Mouse (Mus musculus): Measurements from ENCODE around the gene Gpr137c. TPM values are rescaled to one million over a fixed set of nuclear protein-coding genes. Genes with fewer than 3 reads are reported as not detected.

Gpr137c gene
- polyA plus RNA-seq (2014; fragmentation: Illumina TruSeq; extraction: RNeasy Lipid Tissue Mini Kit (QIAGEN cat#74804); ENCODE audit: low read depth, low replicate concordance): 1.7 TPM

DNA sequence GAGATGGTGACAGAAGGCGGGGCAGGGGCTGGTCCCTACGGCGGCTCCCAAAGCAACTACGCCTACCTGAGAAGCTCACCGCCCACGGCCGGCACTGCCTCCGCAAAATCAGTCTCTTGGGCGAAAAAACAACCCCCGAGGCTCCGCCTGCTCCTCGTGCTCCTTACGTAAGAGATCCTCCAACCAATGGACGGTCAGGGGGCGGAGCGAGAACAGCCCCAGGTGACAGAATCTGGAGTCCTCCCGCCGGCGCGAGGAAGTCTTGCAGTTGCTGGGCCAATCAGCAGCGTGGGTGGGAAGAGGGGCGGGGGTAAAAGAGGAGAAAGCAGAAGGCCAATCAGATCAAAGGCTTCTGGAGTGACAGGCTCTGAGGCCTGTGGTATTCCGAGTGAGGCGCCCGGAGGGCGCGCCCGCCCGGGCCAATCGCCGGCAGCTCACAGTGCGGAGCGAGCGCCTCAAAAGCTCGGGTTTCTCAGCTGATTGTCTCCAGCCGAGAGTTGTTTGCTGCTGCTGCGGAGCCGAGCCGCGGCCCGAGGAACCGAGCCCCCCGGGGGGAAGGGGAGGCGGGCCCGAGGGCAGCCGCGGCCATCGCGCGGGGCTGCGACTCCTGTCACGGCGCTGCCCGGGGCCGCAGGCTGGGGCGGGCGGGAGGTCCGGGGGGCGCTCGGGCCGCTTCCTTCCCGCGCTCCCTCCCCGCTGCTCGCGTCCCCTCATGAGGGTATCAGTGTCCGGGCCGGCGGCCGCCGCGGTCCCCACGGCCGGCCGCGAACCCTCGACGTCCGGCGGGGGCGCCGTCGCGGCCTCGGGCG, at the start of gene Gpr137c:
Gene Gpr137c, plus strand, starts transcription at position 437 of the 809 bp plus-strand sequence.

DNA sequence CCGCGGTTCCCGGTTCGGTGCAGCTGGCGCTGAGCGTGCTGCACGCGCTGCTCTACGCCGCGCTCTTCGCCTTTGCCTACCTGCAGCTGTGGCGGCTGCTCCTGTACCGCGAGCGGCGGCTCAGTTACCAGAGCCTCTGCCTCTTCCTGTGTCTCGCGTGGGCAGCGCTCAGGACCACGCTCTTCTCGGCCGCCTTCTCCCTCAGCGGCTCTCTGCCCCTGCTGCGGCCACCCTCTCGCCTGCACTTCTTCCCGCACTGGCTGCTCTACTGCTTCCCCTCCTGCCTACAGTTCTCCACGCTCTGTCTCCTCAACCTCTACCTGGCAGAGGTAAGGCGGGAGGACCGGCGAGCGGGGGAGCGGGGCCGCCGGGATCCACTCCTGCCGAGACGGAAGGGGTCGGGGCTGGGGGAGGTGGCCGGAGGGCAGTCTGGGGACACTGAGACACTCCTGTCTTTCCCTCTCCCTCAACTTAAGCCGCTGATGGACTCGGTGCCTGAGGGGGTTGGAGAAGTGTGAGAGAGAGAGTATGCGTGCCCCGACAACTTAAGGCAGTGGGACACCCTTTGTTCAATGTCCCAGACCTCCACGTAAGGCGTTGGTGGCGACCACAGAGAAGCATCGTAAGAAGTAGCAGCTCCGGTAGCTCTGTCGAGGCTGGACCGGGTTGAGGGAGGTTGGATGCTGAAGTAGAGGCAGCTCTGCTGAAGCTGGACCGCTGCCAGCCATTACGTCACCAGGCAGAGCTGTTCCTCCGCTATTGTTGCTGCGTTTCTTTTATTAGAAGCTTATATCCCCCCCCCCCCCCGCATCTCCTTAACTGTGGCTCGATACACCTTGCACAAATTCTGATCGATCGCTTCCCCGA, 806 bp downstream of the Gpr137c start, which contains the start of gene Txndc16:
Gene Txndc16, minus strand, starts transcription at position 239 of the 867 bp plus-strand sequence.

DNA sequence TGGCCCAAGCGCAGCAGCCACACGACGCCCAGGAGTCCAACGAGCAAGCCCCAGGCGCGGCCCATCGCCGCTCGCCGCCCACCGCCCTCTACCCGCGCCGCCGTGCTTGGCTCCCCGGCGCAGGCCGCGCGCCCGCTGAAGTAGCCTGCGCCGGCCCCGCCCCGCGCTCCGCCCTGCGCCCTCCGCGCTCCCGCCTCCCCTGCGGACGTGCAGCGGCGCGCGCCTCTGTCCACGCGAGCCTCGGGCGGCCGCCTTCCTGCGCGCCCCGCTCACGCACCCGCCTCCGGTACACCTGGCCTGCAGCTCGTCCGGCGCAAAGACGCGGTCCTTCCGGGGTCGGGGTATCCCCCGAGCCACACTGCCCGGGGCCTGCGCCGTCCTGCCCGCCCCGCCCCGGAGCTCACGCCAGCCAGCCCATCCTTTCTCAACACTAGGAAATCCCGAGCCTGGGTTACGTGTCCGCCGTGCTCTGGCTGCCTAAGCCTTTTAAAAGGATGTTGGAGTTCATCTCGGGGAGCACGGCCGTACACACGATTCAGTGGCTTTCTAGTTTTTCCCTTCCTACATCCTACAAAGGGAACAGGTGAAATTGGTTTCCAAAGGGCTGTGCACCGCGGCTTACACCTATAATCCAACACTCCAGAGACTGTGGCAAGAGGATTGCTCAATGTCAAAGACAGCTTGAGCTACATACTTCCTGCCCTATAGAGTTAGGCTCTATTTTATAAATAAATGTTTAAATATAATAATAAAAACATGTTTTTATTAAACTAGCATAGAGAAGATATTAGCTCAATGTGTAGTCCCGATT, 99.1 kb downstream of the Gpr137c start, which contains the start of gene Ero1l:
Gene Ero1l, minus strand, starts transcription at position 346 of the 811 bp plus-strand sequence.

DNA sequence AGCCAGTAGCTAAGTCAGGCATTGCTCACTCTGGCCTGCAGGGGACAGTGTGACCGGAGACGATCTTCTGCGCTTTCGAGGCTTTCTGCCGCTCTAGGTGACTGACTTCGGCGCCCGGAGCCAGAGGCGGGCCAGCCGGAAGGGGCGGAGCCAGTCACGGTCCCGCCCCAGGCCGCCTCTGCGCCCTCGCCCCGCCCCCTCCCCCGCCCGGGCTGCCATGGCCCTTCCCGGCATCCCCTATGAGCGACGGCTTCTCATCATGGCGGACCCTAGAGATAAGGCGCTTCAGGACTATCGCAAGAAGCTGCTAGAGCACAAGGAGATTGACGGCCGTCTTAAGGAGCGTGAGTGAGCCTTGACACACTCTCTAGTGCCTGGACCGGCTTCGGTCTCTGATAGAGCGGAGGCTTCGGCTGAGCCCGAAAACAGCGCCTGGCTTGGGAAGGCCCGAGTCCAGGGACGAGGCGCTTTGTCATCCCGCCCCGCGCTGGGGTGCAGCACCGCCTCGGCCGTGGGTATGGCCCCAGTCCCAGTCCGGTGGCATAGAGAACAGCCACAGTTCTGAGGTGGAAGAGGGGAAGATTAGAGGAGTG, 110.2 kb downstream of the Gpr137c start, which contains the start of gene Psmc6:
Gene Psmc6, plus strand, starts transcription at position 200 of the 593 bp plus-strand sequence.

Other genes with a start within 250 kb of the Gpr137c start
- gene Ptger2, start 231.5 kb upstream of the Gpr137c start, polyA plus RNA-seq (2014; fragmentation: Illumina TruSeq; extraction: RNeasy Lipid Tissue Mini Kit (QIAGEN cat#74804); ENCODE audit: low read depth, low replicate concordance): 0.28 TPM
- 34.4 TPM for gene Txndc16, start 611 bp downstream of the Gpr137c start, polyA plus RNA-seq (2014; fragmentation: Illumina TruSeq; extraction: RNeasy Lipid Tissue Mini Kit (QIAGEN cat#74804); ENCODE audit: low read depth, low replicate concordance)
- 86.0 TPM for gene Ero1l, start 99.1 kb downstream of the Gpr137c start, polyA plus RNA-seq (2014; fragmentation: Illumina TruSeq; extraction: RNeasy Lipid Tissue Mini Kit (QIAGEN cat#74804); ENCODE audit: low read depth, low replicate concordance)
- gene Psmc6, start 110.1 kb downstream of the Gpr137c start, polyA plus RNA-seq (2014; fragmentation: Illumina TruSeq; extraction: RNeasy Lipid Tissue Mini Kit (QIAGEN cat#74804); ENCODE audit: low read depth, low replicate concordance): 424 TPM
- 44.1 TPM for gene Styx, start 131.4 kb downstream of the Gpr137c start, polyA plus RNA-seq (2014; fragmentation: Illumina TruSeq; extraction: RNeasy Lipid Tissue Mini Kit (QIAGEN cat#74804); ENCODE audit: low read depth, low replicate concordance)
- 179 TPM for gene Gnpnat1, start 185.2 kb downstream of the Gpr137c start, polyA plus RNA-seq (2014; fragmentation: Illumina TruSeq; extraction: RNeasy Lipid Tissue Mini Kit (QIAGEN cat#74804); ENCODE audit: low read depth, low replicate concordance)